Mouse (Mus musculus): Measurements from ENCODE around the gene Auh.

DNA sequence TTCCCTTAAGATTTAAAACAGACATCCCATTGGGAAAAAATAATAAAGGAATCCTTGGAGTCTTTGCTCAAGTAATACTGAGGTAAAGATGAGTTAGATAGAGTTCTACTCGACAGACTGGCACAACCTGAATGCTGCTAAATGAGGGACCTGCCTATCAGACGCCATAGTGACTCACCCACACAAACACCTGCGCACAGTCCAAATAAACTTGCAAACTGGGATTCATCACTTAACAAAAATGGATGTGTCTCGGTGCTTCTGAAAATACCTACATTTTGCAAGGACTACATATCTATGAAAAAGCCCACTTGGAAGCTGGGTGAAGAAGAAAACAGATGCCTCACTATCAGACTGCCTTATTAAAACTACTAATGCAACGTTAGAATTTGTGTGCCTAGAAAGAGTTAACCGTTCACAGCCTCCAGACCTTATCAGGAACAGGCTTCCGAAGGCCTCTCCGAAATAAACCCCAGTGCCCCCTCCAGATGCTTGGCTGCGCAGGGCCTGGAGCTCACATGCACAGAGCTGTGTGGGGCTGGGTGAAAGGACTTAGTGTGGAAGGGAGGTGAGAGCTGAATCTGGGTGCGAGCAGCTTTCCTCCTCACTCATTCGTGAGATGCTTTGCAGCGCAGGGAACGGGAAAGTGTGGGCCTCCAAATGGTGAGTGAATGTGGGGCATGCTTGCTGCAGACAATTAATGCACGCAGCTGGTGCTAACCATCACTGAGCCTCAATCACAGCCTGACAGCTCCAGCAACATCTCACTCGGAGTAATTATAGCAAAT, 63.3 kb downstream of the Auh start:
- TF ChIP-seq POLR2A (IDR thresholded peaks at IDR 0.05; ENCODE audit: low read depth, low read length) (no peak), CTCF (IDR thresholded peaks at IDR 0.05; ENCODE audit: extremely low read depth, insufficient read length, insufficient replicate concordance, low read depth, low read length) (no peak)

Data from small intestine, adult 2 months (tissue).